Mouse (Mus musculus) spleen, postnatal 10 days (tissue): ENCODE measurements around the gene Uqcc1.

Experiments
- DNase-seq, 2 experiments: peaks; one replicate each; pipeline ENCODE4 v3.0.0; 2021 to 2022; ENCODE audit warnings: low spot score in 2 of 2

The Uqcc1 gene

GRCm38 (mm10) chr2:155929531-155930442 lies at the start of gene Uqcc1:
TSS of gene Uqcc1 (minus strand) at chr2:155930310.
- peak; percentile 76 to 89 for DNase-seq

GRCm38 (mm10) chr2:155979328-155979991 lies 49.4 kb upstream of the Uqcc1 start:
- peak in 1 of 2 experiments; percentile 69 for DNase-seq

- peak in 1 of 2 experiments; percentile 48 for DNase-seq
These were observed 44.1 kb upstream of the Uqcc1 start for GRCm38 (mm10) chr2:155974087-155974731.

GRCm38 (mm10) chr2:155973348-155973747 lies 43.2 kb upstream of the Uqcc1 start:
- no peak for DNase-seq

DNA sequence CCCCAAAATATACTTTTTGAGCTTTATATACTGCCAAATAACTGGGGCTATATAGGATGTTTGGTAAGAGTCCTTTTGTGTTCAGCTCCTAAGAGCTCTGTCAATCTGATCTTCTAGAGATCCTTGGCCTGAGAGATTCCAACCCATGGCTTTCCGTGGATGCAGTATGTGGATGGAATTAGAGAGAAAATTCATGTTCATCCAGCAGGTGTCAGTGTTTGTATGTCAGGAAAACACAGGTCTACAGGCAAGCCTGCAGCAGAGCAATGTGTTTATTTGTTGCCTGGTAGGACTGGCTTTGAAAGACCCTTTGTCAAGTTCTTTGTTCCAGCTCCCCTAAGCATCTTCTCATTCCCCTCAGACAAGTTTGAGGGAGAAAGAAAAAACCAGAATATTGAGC lies 32.9 kb upstream of the Uqcc1 start:
- no peak for DNase-seq

DNA sequence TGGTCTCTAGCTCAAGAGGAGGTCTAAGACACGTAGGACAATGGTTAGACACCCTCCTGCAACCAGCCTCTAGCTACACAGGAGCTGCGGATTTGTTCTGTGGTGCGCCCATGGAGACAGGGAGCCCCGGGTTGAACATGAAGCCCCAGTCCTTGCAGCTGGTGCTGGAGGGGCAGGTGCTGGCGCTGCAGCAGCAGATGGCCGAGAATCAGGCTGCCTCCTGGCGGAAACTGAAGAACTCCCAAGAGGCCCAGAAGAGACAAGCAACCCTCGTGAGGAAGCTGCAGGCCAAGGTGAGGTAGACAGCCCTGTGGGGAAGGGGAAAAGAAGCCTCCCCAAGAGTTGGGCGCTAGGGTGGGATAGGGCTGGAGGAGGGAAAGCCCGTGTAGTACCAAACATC lies 31.8 kb upstream of the Uqcc1 start:
- peak in 1 of 2 experiments; percentile 53 for DNase-seq

DNA sequence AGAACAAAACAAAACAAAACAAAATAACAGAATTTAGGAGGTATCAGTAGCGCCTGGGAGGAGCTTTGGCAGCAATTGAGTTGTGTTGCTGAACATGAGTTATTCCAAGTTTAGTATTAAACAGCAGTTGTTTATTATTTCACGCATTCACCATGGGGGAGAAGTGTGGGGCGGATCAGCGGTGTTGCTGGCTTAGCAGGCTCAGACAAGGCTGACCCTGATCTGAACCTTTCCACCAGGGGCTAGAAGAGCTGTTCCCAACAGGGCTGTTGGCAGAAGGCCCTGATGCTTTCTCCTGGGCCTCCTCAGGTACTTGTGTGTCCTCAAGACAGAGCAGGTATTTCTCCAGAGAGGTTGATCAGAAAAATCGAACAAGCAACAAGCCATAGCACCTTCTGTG lies 29.9 kb upstream of the Uqcc1 start:
- DNase-seq, result no peak

DNA sequence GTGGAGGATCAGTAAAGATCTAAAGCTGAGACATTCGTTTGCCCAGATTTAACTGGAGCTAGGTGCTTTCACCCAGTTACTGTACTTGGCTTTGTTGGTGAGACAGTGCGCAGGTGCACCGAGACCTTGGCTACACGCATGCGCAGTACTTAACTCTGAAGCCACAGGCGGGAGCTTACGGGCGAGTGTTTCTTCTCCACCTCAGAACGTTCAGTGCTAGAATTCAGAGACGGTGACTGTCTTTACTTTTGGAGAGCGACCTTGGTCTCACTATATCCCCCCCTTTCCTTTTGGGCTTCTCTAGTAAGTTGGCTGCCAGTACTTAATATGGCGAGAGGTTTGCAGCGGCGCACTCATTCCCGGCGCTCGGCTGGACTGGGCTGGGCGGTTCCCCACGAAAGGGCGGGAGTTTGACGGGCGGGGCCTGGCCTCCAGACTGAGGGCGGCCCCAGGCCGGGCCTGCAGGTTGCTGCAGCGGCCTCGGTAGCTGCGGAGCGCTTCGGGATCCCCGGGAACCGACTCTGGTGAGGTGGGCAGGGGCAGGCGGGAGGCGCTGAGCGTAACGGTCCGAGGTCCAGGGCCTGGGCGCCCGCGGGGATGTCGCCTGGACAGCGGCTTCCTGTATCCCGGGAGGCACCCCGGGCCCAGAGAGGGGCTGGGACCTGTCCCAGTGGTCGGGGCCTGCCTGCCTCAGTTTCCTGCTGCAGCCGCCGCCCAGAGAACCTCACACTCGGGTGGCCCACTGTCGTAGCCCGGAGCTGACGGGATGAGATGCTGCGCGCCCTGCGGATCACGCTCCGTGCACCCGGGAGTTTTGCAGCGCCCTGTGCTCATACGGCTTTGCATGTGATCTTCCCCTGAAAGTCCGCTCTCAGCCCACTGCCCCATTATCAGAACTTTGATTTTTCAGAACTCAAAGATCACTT lies 26.3 kb upstream of the Uqcc1 start, which contains the start of gene Cep250:
Gene Cep250, plus strand, starts transcription at position 325 of the 926 bp plus-strand sequence.
- DNase-seq, result peak; percentile 83 to 94

DNA sequence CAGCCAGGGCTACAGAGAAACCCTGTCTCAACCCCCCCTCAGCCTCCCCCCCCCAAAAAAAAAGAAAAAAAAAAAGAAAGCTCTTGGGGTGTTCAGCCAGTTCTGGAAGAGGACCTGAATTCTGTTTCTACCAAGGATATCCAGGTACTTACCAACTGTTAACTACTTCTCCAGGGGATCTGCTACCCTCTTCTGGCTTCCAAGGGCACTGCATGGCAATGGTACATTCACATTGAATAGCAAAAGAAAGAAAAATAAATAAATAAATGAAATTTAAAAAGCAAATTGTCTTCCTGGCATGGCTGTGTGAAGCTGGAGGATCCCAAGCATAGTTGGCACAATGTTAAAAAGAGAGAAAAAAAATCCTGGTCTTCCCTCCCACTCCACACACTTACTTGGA lies 21.9 kb upstream of the Uqcc1 start:
- DNase-seq, result peak in 1 of 2 experiments; percentile 71

GRCm38 (mm10) chr2:155949362-155949761 lies 19.3 kb upstream of the Uqcc1 start:
- DNase-seq, result no peak

DNA sequence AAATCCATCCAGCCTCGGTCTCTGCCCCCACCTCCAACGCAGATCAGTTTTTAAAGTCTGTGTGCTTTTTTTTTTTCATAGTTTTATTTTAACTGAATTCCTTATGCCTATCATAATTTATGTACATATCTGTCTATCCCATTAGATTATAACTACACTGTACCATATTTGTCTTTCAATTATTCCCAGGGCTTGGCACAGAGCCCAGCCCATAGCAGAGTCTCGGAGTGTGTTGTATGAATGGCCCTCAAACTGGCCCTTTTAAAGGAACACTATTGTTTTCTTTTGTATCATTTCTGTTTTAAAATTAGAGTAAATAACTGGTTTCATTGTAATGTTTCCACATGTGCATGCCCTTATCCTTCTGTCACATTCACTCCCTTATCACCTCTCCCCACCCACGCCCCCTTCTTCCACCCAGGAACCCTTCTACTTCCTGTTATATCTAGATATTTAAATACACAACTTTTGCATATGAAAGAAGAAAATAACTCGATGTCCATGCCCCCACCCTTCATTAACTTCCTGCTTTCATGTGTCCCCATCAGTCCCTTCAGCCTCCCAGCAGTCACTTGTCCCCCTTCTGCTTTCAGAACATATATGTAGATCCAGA lies 17.4 kb upstream of the Uqcc1 start:
- DNase-seq, result peak in 1 of 2 experiments; percentile 39

- DNase-seq, result no peak
These were observed 16.4 kb upstream of the Uqcc1 start for GRCm38 (mm10) chr2:155946499-155946898.

- DNase-seq, result peak; percentile 71 to 88
These were observed 16.0 kb upstream of the Uqcc1 start for GRCm38 (mm10) chr2:155946069-155946468.

DNA sequence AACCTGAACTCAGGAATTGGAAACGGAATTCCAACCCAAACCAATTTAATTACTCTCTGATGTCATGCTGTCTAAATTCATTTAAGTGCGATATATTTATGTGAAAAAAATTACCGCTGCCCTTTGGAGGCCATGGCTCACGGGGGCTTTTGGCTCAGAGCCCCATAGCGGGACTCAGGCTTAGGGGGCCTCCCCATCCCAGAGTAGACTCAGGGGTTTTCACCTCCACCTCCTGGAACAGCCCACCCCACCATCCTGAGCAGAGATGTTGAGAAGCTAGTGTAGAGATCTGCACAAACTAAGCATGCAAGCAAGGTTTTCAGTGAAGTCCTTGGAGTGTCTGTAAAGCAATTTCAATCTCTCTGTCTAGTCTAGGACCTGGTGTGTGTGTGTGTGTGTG lies 15.5 kb upstream of the Uqcc1 start:
- DNase-seq, result no peak

- DNase-seq, result no peak
These were observed 15.0 kb upstream of the Uqcc1 start, which contains the start of gene Gdf5 for GRCm38 (mm10) chr2:155945124-155945523. TSS of gene Gdf5 (minus strand) at chr2:155945367.

- DNase-seq, result no peak
These were observed 14.6 kb upstream of the Uqcc1 start for GRCm38 (mm10) chr2:155944685-155945084.

GRCm38 (mm10) chr2:155943463-155943862 lies 13.4 kb upstream of the Uqcc1 start:
- DNase-seq, result no peak

GRCm38 (mm10) chr2:155941697-155942442 lies 11.8 kb upstream of the Uqcc1 start:
- no peak for DNase-seq

- no peak for DNase-seq
These were observed 10.6 kb upstream of the Uqcc1 start, which contains the start of gene Gm15557 for GRCm38 (mm10) chr2:155940681-155941080. TSS of gene Gm15557 (plus strand) at chr2:155940728.
